Mouse (Mus musculus) CD4-positive, CD25-positive, alpha-beta regulatory T cell, adult 2 months (primary cell): ENCODE results near the gene Plac1.

Experiments
- DNase-seq: peaks from one replicate; pipeline ENCODE4 v3.0.0-alpha.2; 2012; ENCODE audit warnings: low read depth, low spot score

The Plac1 gene

DNA sequence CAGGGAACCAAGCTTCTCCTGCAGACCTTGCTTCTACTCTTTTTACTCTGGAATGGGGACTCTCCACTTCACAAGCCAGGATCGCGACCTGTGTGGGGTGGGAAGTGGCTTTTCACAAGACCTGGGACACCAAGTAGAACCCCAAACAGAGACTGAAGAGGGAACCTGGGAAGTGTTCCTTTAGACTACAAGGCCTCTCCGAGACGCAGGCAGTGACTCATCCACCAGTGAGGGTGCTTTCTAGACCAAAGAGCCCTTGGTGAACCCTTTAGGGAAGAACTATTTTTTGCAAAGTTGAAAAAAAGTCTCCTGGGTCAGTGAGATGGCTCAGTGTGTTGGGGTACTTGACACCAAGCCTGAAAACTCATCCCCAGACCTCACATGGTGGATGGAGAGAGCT, 129.8 kb downstream of the Plac1 start:
- no peak for DNase-seq

DNA sequence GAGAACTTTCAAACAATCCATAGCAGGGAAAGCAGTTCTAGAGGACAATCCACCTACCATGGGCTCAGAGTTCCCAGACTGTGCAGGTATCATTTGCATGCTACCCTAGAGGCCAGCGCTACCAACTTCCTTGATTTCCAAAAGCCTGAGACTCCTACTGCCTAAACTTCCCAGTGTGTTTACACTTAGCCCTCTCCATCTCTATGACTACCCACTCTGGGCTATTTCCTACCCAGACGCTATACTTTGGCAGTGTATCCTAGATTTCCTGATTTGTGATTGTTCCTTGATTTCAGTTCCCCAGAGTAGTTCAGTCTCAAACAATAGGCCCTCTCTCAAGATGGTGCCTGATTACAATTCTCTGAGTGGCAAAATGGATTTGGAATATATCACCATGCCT, 132.8 kb downstream of the Plac1 start:
- DNase-seq: no peak

DNA sequence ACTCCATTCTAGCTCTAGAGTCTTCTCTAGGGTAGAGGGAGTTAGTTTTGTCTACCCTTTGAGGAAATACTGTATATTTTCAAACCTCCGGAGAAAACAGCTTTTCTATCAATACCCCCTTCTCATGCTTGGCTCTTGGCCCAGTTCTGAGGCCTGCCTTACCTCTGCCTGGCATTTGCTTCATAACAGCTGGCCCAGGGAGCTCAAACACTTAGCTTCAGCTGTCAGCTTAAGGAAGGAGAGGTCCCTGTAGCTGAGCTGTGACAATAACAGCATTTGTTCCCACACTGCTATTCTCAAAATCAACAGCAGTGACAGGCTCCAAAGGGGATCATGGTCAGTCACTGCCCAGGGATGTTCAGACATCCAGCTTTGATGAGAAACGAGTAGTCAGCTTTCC, 138.7 kb downstream of the Plac1 start:
- no peak for DNase-seq

DNA sequence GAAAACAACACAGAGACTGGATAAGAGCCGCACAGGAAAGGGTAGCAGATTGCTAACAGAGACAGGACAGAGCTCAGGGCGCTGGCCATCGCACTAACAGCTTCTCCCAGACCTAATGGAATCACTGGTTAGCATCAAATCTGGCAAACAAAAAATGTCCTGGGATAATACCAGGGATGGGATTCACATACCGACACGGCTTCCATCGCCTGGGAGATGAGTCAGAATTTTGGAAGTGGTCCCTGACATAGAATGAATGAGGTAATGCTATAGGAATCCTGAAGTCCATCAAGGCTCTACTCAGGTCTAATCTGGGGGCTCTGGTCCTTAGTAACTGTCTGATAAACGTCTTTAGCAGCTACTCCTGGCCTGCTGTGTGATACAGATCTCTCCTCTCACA, 140.0 kb downstream of the Plac1 start:
- no peak for DNase-seq

DNA sequence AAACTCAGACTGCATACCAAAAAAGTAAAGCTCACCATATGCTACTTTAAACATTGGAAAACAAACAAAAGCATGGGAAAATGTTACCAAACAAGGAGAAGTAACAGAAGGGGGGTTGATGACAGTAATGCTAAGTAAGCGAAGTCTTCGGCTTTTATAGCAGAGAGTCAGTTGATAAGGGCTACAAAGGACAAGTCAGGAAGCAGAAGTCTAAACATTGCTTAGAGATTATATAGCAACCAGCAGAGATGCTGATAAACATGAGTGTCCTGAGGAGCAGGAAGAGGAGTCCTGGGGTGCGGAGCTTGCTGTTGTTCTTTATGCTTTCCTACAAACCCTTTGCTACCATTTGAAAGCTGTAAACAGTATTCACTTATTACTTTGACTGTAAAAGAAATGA, 140.6 kb downstream of the Plac1 start:
- DNase-seq: no peak

DNA sequence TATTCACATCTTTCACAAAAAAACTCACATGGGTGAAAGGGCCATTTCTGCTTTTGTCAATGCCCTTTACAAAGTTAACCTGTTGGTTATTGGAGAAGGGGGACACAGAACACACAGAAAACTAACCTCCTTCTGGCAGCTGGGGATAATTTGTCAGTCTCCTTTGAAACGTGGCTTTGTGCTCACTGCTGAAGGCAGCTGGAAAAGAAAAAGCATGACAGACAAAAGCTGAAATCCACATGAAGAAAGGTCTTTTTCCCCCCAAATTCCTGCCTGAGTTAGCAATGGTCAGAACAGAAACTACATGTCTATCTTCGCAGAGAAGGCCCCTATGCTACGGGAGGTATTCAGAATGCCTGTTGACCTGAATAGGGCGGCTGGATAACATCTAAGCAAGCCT, 141.6 kb downstream of the Plac1 start:
- DNase-seq: no peak

DNA sequence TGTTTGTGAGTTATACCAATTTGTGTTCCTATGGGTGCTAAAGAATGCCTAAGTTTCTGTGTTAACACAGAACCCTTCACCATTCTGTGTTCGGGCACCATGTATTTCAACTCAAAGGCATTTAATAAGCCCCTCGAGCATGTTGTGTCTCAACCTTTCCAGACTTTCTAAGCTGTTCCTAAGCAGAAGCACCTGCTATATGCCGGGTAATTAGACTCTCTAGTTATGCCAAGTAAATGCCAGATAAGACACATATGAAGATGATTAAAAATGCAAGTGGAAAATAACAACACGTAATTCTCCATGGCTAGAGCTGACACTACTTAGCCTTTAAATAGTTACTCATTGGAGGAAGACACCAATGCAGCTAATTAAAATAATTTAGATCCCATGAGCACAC, 142.1 kb downstream of the Plac1 start:
- no peak for DNase-seq

DNA sequence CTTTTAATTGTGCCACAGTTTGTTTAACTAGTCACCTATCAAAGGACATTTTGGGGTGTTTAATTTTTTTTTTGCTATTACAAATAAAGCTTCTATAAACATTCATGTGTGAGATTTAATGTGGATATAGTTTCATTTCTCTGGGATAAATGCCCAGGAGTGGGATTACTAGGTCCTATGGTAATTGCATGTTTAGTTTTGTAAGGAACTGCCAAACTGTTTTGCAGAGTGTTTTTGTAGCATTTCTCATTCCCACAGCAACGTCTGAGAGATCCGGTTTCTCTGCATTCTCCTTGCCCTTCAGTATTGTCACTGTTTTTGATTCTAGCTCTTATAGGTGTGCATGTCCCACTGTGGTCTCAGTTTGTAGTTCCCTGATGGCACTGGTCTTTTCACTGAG, 146.5 kb downstream of the Plac1 start:
- no peak for DNase-seq

DNA sequence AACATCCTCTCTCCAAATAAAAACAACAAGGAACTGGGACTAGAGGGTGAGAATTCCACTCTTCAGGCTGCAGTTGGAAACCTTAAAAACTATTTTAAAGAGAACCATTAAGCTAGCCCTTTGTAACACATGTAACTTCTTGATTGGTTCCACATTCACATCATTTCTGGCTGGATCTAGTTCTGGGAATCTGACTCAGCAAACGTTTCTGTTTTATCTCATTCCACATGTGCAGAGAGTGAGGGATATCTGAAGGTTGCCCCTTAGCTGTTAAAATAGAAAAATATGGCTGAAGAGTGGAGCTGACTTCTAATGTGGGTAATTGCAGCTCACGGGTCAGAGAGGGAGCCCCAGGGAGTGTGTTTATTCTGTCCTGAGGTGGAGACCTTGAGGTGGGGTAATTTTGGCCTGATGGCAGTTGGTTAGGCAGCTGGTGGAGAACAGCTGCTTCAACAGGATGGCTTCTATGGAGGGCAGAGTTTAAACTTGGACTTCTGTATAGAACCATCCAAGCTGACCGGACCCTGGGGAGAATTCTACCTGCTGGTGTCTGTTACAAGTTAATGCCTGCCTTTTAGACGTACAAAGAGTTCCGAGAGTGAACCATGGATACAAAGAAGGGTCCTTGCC, 151.1 kb downstream of the Plac1 start:
- DNase-seq: no peak

DNA sequence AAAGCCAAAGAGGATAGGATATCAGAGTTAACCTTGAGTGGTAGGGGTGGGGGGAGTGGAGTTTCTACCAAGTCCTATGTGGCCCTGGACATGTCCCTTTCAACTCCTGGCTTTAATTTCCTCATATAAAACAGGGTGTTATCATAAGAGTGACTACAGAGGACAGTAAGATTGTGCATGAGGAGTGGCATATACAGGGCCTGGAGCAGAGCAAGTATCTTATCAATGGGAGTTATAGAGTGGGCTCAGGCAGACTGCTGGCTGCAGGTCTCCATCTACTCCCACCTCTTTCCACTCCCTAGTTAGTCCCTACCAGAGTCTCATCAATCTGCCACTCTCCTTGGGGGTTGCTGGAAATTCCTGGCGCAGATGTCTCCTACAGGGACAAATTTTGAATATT, 152.7 kb downstream of the Plac1 start:
- DNase-seq: no peak

DNA sequence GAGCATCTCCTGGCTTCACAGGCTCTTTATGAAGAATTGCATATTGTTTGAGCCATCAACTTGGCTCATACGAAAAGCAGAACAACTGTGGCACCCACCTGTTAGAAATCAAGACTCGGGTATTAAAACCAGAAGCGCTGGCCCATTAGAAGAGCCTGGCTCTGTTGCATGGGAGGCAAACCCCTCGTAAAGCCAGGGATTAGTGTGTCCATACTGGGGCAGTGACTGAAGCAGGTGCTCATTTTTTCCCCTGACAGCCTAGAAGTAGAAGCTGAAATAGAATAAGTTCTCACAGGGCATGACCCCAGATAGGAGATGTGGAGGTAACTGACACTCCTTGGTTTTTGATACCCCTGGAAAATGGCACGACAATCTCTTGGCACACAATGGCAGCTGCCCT, 154.4 kb downstream of the Plac1 start:
- DNase-seq: no peak

DNA sequence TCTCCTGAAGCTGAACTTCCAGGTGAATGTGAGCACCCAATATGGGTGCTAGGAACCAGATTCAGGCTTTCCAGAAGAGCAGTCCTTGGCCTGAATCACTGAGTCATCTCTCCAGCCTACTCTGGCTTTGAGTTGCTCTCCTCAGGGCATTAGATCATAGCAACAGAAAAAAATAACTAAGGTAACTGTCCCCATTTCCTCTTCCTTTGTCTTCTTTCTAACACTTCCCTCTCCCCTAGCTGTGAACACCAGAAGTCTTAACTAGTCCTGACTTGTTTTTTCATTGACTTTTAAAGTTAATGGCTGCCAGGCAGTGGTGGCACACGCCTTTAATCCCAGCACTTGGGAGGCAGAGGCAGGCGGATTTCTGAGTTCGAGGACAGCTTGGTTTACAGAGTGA, 175.5 kb downstream of the Plac1 start:
- DNase-seq: no peak

DNA sequence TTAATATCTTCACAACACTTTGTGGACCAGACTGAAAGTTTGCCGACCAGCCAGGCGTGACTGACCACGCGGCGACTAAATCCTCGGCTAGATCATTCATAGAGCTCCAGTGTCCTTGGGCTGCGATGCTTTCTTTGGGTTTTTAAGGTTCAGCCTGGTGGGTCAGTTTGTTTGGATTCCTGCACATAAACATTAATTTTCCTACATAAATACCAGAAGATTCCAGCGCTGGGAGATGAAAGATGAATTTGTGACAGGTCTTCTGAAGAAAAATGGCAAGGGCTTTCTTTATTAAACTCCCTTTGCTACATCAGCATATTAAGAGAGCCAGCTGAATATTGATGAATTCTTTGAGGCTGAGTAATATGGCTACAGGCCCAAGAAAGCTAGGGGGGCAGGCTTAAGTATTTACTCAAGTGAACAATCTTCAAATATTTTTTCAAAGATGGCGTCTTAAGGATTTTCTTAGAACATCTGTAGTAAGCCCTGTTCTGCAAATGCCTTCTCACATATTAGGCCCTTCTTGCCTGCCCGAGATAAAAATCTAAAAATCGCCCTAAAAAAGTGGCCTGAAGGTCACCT, 180.4 kb downstream of the Plac1 start:
- DNase-seq: no peak

DNA sequence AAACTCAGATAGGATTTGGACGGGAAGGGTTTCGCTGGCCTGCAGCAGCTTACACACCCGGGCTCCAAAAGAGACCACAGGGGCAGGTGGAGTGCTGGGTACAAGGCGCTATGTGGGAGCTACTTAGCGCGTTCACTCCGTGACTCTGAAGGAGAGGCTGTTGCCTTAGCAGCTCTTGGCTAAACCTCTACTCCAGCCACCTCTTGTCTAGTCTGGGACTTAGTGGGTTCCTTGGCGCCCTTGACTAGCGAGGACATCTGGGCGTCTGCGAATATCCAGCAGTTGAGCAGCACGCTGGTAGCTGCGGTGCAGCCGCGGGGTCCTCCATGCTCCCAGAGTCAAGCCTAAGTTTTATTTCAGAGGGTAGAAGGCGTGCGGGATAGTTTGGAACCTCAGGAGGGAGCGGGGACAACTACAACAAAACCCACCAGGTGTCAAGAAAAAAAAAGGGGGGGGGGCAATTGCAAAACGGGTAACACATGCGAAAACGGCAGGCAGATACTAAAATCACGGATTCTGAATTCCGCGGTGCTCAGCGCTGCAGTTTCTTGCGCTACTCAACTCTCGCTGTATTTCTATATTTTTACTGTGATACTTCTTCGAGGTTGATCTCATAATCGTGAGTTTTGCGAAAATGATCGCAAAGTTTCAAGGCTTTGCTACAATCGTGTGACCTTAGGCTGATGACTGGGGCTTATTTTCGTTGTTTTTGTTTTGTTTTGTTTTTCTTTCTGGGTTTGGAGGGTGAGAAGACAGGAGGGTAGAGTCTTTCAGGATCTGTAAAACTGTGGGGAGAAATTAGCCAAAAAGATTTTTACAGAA, 181.2 kb downstream of the Plac1 start:
- peak; percentile 24 for DNase-seq

DNA sequence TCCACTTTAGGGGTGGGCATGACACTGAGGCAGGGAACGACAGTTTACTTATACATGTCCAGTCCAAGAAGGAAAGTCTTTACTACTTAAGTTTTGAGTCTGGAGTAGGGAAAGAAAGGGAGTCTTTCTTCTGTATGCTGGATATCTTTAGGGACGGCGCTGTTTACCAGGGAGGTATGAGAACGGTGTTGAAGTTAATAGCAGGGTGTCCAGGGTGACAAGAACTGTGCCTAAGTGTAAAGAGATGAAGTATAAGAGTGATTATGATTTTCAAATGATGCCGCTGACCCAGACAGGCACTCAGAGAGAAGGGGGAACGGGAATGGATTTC, 182.2 kb downstream of the Plac1 start:
- no peak for DNase-seq

DNA sequence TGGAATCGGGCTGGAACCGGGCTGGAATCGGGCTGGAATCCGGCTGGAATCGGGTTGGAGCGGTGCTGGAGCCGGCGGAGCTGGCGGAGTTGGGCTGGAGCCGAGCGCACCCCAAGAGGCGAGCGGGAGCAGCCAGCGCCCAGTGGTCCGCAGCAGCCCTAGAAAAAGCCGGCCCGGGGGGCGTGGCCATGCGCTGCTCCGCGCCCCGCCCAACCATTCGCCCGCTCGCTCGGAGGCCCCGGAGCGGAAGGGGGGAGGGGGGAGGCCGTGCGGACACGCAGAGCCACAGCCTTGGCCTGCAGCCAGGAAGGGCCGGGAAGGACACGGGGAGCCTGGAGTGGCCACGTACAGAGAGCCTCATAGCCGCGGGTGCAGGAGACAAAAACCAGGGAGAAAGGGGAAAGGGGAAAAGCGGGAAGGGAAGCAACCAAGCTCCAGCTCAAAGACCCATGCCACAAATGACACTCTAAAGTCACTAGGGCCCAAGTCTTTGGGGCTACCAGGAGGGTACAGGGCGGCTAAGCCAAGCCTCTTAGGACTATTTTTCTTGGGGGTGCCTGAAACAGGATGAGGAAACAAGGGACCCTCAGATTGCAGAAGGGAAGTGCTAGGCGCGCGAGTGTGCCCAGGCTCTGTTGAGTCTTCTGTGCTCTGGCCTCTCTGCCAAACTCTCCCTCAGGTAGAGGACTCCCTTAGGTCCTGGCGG, 182.7 kb downstream of the Plac1 start:
- peak; percentile 76 for DNase-seq

DNA sequence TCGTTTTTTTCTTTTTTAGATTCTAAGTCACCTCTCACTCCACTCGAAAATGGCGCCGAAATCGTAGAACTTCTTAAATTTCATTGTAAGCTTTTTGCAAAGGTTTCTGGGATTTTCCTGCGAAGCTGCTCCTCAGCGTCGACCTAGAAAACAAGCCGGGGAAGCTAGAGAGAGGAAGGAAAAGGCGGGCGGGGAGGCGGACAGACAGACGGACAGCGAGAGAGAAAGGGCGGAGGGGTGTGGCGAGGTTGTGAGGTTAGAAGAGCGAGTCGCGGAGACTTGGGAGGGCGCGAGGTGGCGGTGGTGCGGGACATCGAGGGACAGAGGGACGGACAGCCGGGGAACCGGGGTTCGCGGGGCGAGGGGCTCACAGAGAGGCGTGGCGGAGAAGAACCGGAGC, 183.3 kb downstream of the Plac1 start:
- DNase-seq: peak; percentile 31

DNA sequence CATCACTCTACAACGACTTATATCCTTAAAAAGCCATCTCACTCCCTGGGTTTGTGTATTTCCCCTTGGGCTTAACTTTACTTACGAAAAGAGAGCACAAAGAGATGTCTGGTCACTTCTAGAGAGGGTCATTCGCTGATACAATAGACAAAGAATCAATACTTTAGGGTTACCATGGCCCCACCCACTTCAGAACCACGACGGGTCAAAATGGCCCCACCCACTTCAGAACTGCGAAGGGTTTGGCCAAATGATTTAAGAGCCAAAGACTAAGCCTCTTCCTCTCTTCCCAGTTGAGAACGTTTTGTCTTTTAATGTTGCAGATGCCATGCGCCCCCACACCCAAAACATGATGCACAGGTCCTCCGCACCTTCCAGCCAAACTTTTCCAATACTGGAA, 184.1 kb downstream of the Plac1 start:
- peak; percentile 14 for DNase-seq

DNA sequence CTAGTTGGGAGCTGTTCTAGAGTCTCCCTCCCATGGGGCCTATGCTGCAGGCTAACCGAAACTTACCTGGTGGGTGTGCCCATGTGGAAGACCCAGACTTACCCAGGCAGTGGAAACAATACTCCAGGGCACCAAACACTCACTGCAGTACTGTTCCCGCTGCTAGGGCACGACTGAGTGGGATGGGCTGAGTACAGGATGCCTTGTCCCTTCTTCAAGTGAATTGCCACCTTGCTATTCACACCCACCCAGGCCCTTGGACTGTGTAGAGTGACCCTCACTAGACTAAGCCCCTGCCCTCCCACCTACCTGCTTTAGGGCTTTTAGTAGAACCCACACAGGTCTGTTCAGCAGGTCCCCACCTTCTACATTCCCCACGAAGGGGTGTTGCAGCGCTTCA, 186.0 kb downstream of the Plac1 start:
- no peak for DNase-seq

DNA sequence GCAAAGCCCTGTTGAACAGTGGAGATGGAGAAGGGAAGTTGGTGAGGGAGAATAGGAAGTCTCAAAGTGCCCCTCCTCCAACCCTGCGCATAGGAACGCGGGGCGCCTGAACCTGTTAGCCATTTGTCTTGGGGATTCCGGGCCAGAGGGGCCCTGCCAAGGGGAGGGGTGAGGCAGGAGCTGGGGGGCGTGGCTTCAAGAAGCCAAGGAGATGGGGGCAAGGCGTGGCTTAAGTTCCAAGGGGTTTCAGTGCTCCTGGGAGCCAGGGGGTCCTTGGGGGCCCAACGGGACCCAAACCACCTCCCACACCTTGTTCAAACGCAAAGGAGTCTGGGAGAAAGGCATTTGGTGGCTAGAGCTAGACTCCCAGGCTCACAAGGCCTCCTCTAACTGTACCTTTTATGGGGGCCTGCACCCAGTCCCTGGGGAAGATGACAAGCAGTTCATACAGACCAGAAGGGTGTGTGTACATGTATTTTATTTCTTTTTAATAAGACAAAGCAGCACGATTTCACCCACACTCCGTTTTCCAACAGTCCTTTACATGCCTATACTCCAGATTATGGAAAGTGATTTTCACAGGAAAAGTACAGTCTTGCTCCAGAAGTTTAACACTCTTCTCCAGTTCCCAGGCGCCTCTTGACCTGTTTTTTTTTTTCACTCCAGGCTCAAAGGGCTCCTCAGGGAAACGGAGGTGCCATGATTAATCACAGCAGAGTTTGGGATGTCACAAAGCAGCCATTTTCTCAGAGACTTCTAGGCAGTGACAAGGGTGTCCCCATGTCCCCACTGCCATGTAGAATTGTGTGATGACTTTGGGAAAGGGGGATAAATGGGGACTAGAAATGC, 187.0 kb downstream of the Plac1 start:
- no peak for DNase-seq

DNA sequence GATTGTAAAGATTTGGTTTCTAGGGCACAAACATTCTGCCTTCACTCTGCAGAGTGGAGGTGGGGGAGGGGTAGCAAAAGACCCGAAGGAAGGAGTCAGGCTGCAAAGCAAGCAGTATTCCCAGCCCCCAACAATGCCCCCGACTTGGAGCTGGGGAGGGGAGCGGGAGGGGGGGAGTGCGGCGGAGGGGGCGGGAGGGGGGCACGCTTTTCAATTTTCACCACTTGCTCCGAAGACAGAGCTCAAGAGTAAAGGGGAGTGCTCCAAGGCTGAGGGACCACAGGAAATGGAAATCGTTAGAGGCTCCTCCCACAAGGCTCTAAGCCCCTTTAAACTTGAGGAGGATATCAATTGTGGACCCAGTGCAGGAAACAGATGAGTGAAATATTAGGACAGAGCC, 189.6 kb downstream of the Plac1 start:
- DNase-seq: no peak

DNA sequence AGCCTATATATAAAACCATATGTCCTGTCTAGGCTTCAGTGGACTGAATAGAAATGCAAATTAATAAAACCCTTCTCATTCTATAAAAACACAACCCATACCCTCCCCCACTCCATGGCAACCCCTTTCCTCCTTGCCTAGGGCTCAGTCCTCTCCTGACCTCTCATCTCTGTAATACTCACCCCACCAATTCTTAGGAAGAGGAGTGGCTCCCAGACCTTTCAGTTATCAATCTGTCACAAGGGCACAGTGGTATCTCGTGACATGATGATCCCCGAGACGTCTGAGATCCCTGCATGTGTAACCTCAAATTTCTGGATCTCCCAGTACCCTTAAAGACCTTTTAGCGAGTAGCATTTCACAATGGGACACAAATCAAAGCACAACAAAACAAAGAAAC, 190.7 kb downstream of the Plac1 start:
- DNase-seq: no peak
